Mouse (Mus musculus) adrenal gland, postnatal 36 days (tissue): Measurements from ENCODE around the gene 1700017B05Rik. TPM values are rescaled to one million over a fixed set of nuclear protein-coding genes. Genes with fewer than 3 reads are reported as not detected.
"Not testable (repeated sequence)": the region's sequence is repeated elsewhere in the genome, so short reads cannot be mapped to it uniquely, and the experiment has no call there.

Experiments
- DNase-seq, 2 experiments: peaks; one replicate each; pipeline ENCODE4 v3.0.0; 2021; ENCODE audit warnings: mixed read lengths in 1 of 2
- long read RNA-seq, 2 experiments: library from polyadenylated mRNA; stranded (forward); transcript quantifications; one replicate each; pipeline ENCODE4 v2.0.0; 2021; ENCODE audit warnings: borderline sequencing depth in 2 of 2
- total RNA-seq, 2 experiments: library from RNA; stranded (reverse); gene quantifications; 2 replicates each; pipeline ENCODE4 v1.2.3; 2021

Gene 1700017B05Rik
- total RNA-seq = 10 to 100 TPM; 50.2 to 89.6 TPM
- long read RNA-seq, experiment 1, partial matches to known transcripts = 10 of 12 reads
- long read RNA-seq, experiment 1, other reads (novel, unspliced or antisense) = 1 of 12 reads
- long read RNA-seq, experiment 2, full-length matches to known transcripts = 1 of 3 reads
- long read RNA-seq, experiment 2, partial matches to known transcripts = 2 of 3 reads
- long read RNA-seq, experiment 2, other reads (novel, unspliced or antisense) = 0 of 3 reads

DNA sequence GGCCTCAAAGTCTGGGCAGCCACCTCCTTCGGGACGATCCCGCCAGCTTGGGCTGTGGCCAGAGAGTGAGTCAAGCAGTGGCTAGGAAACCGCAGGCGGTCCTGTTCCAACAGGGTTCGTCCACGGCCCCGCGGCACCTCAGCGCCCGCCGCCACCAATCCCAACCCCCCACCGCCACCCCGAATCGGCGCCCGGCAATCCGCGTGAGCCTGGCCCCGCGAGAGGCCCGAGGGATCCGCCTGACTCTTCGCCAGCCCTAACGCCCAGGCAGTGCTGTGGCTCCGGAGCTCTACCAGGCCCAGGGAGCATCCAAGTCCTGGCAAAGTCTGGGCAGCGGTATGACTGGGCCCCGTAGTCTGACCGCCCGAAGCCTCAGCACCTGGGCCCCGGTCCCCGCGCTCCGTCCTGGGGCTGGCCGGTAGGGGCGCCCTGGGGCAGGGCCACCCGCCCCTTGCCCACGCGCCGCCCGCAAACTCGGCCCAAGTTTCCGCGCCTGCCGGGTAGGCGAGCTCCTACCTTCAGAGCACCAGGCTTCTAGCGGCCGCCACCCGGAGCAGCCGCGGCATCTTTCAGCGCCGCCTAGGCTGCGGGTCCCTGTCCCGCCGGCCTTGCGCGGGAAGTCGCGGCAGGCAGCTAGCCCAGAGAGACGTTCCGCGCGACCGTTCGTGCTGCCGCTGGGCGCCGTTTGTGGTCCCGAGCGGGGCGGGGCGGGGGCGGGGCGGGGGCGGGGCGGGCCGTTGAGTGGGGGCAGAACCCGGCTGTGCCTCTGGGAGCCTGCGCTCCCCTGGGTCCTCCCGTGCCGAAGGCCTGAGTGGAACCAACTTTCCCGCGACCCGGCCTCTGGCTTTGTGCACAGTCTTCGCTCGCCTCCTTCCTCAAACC, at the start of gene 1700017B05Rik:
1700017B05Rik (minus strand) TSS at position 700 of the 882 bp plus-strand sequence.
- peak; percentile 89 to 90 for DNase-seq

DNA sequence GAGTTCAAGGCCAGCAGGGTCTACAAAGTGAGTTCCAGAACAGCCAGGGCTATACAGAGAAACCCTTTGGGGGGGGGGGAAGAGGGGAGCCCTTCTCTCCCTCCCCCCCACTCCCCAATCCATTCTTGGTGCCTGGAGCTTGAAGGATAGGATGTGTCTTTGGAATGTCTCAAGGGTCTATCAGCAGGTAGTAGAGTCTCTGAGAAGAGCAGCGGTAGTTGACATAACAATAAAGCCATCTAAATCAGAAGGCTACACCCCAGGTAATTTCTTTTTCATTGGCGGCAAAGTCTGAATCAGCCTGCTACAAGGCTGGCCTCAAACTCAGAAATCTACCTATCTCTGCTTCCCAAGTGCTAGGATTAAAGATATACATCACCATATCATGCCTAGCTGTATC, 48.5 kb upstream of the 1700017B05Rik start:
- no peak for DNase-seq

DNA sequence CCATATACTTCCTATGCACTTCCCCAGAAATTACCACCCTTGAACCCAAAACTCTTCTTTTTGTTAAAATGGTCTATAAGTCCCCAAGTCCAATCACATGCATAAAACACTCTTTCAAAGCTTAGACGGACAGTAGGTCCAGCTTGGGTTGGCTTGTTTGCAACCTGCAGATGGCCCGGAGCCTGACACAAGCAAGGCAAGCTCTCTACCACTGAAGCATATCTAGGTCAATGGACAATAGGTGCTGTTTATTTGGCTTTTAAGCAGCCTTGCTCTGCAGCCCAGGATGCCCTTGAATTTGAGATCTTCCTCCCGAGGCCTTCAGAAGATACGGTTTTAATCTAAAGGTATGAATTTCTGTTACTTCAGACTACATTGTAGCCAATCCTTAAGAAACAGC, 46.9 kb upstream of the 1700017B05Rik start:
- DNase-seq = no peak

DNA sequence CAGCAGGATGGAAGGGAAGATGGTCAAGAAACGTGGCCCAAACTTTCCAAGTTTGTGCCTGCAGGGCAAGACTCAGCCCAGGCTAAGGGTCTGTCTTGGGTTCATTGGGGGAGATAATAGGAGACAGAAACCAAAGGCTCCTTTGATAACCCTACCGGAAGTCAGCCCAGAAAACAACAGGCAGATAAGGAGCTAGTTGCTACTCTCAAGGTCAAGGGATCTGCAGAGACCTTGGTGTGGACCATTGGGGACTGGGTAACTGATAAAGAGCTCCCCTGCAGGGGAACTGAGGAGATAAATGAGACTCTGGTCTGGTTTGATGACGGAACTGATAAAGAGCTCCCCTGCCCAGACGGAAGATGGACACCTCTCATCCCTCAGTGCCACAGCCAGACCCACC, 45.0 kb upstream of the 1700017B05Rik start:
- DNase-seq = no peak

DNA sequence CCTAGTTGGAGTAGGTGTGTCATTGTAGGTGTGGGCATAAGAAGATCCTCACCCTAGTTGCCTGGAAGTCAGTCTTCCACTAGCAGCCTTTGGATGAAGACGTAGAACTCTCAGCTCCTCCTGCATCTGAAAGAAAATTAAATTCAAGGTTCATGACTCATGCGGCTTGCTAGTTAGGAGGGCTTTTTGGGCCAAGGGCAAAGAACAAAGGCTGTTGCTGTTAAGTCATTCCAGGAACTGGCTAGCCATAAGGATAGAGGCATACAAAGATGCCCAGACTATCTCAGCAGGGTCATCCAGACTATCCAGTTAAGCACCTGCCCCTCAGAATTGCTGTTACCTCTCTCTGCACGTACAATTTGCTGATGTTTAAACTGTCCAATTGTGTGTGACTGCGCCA, 42.3 kb upstream of the 1700017B05Rik start:
- not testable (repeated sequence) for DNase-seq

DNA sequence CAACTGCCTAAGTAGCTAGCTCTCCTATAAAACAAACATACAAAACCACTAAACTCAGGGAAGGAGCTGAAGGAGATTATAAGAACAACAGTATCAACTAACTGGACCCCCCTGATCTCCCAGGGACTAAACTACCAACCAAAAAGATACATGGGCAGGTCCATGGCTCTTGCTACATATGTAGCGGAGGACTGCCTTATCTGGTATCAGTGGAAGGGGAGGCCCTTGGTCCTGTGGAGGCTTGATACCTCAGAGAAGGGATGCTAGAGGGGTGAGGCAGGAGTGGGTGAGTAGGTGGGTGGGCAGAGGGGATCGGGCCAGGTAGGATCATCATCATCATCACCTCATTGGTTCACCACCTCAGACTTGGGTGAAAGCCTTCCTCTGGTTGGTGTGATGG, 41.8 kb upstream of the 1700017B05Rik start:
- no peak for DNase-seq

DNA sequence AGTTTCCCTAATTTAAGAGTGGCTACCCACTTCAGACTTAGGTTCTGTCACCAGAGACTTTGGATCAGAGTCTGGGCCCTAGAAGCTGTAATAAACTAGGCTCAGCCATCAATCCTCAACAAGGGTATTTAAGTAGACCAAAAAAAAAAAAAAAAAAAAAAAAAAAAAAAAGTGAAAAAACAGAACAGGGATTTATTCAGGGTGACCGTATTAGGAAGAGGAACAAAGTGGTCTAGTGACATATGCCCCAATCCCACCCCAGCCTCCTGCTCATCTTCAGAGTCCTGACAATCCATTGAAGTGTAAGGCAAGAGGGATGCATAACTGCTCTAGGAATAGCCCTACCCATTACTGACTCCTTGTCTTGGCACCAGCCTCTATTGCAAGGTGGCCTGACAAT, 40.9 kb upstream of the 1700017B05Rik start:
- DNase-seq = no peak

DNA sequence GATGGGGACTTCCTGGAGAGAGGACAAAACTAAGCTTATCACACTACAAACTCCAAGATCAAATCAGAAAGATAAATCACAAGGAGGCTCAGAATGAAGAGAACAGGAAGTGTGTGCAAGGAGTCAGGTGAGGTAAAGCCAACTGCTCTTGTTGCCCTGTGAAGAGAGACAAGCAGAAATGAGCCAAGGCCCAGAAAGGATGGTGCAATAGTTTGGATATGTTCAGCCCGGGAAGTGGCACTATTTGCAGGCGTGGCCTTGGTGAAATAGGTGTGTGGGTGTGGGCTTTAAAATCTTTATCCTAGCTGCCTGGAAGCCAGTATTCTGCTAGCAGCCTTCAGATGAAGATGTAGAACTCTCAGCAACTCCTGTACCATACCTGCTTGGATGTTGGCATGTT, 38.4 kb upstream of the 1700017B05Rik start:
- DNase-seq = no peak

DNA sequence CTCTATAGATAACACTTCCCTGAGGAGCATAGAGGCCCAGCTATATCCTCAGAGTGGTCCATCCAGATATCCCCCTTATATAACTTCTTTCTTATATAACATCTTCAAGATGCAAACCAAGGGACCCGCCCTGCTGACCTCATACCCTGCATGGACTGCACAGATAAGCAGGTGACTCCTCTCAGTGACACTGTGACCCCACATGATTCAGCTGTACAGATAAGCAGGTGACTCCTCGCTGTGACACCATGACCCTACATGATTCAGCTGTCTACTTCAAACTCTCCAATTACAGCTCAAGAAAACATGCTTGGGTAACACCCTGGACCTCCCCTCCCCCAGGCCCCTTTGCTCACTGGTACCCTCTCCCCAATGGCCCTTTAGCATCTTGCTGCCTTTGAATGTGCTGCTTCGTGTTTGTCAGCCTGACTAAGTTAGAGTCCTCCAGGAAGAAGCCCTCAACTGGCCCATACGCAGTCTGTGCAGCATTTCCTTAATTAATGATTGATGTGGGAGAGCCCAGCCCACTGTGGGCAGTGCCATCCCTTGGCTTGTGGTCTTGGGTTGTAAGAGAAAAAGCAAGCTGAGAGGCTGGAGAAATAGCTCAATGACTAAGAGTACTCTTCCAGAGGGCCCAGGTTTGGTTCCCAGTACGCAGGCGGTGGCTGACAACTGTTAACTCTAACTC, 37.5 kb upstream of the 1700017B05Rik start:
- no peak for DNase-seq

DNA sequence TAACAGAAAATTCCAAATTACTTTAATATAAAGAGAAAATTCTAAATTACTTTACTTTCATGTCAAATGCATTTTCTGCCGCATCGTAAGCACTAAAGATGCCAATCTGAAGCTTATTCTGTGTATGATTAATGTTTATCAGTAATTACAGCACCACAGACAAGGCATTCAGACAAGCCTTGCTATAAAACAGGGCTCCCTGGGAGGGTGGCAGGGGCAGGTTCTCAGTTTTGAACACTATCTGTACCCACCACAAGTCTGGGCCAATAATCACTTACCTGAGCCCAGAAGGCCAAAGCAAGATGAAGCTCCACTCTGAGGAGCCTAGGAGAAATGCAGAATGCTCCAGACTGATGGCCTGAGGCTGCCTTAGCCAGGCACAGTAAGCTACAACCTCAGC, 35.5 kb upstream of the 1700017B05Rik start:
- DNase-seq = no peak

DNA sequence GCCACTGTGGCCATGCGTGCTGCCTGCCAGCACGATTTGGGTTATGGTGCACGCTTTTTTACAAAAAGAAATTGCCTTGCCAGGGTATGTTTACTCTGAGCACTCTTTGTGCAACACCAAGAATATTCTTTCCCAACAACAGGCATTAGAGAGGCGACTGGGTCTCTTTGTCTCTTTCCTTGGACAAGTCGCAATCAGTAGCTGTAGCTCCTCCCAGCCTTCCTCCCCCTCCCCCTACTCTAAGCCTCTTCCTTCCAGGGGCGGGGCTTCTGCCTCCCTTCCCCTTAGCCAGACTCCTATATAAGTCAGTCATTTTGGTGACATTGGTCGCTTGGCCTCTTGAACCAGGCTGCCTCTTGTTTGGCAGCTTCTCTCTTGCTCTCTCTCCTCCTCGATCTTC, 33.9 kb upstream of the 1700017B05Rik start:
- DNase-seq = no peak

DNA sequence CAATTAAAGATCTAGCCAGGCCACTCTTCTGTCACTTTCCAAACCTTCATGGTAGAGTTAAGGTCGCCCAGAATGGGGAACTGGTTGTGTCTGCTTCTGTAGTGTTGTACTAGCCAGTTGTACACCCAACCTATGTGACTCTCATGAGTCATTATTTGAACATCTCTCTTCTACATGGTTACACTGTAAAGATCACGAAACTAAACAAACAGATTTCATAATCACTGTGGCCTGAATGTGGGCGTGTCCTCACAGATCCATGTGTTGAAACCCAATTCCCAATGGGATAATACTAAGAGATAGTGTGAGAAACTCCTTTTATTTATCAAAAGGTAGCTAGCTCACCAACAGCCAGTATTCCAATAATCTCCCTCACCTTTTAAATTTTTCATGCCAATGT, 33.3 kb upstream of the 1700017B05Rik start:
- DNase-seq = no peak

DNA sequence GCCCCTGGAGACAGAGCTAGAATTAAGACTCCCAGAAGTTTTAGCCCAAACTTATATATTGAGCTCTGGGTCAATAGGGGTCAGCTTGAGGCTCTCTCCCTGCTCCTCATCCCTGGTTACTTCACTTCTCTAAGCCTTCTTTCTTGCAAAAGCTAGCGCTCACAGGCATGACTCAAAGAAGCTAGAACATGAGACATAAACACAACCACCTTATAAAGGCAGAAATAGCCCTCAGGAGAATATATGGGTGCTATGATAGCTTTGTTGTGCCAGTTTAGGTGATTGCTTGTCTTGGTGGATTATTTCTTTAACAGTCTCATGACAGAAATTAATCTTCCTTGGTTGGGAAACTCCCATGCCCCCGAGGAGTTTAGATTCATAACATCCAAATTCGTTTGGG, 32.5 kb upstream of the 1700017B05Rik start:
- no peak for DNase-seq

DNA sequence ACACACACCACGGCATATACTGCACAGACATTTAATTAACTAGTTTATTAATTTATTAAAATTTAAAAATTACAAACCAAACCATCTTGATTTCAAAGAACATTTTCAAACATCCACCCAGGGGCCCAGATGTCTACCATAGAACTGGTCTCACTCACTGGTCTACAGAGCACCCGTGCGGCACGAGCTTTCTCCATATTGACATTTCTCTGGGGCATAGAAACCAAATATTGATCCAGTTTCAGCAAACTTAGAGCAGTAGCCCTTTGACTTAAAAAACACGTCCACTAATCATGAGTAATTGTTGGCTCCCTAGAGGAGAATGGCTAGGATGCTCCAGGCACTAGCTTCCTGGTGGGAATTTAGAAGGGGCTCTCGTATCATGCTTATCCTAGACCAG, 24.8 kb upstream of the 1700017B05Rik start:
- no peak for DNase-seq

DNA sequence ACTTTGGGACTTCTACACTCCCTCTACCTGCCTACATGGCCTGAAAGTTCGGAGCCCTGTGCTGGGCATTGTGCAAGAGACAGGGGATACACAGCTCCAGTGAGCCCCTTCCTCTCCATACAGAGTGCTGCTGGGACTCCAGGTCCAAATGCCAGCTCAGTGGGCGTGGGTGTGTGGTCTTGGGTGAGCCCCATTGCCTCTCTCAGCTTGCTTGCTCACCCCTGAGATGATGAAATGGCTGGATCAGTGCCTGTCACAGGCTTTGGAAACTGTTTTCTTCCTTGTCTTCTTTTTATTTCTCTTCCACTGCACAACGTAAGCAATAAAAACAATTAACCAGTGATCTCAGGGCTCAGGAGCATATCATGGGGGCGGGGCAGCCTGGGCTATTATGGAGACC, 20.9 kb upstream of the 1700017B05Rik start:
- DNase-seq = peak in 1 of 2 experiments; percentile 45

DNA sequence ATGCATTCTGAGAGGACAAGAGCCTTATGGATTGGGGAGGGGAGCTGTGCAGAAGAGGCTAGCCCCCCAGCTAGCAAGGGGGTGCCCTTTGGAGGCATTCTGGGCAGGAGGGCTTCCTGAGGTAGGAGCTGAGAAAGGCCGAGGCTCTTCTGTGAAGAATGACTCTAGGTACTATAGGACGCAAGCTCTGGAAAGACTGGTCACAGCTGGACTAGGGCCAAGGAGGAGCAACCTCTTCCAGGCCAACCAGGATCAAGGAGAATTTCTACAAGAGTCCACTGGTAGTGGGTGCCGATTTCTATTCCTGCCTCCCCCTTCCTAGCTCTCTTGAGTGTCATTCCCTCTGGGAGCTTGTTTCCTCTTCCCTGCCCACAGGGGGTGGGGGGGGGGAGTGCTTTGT, 20.3 kb upstream of the 1700017B05Rik start:
- DNase-seq = peak in 1 of 2 experiments; percentile 47

DNA sequence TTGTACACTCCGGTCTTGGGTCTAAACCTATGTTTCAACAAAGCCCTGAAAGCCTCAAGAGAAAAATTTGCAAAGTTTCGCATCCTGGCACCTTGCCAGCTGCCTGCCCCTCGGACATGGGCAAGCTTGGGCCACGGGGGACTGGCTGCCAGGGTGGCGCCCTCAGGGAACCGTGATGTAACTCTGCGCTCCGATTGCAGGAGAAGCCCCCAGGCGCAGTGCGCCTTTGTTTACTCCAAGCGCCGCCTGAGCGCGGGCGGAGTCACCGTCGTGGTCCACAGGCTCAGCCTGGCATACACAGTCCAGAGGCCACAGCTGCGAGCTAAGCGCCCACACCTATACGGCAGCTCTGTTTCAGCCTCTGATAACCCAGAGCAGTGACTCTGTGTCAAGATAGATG, 19.1 kb upstream of the 1700017B05Rik start:
- DNase-seq = peak; percentile 41 to 54

DNA sequence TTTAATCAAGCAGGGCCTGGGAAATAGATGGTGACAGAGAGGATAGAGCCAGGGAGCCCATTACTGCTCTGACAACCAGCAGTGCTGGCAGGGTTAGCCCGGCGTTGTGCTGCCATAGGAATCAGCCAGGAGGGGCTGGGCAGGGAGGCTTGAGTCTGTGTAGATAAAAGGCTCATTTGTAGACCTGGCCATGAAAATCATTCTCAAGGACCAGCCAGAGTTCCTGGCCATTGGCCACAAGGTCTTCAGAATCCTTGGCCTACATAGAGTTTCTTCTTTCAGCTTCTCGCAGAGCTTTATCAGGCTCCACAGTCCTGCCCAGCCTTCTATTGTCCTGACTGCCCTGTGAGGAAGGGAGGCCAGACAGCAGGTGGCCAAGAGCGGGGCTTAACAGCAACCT, 17.0 kb upstream of the 1700017B05Rik start:
- peak; percentile 63 to 65 for DNase-seq

DNA sequence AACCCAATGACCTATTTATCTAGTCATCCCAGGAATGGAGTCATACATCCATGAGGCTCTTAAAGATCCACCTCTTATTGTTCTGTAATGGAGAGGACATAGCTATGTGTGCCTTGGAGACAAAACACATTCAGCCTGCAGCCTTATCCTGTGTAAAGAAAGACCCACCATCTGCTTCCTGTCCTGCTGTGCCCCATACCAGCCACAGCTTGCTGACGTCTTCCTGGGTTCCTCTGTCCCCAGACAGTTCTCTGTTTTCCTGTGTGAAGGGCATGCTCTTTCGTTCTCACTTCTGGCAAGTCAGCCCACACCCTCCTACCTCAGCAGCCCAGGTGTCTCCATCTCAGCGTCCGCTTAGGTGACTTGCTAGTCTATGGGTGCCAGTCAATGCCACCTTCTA, 15.9 kb upstream of the 1700017B05Rik start:
- no peak for DNase-seq

DNA sequence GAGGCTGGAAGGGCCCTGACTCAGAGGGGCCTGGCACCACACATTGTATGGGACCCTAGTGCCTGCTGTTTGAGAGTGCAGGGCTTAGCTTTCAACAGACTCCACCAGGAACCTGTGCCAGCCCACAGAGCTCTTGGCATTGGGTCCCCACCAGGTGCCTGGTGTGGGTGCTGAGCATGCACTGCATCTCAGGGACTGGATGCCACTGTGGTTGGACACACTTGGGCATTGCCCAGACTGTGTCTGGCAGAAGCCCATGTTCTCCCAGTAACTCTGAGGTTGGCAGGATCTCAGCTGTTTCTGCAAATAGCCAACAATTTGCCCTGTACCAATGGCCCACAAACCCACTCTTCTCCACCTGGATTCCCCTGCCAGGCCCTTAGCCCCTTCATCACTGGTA, 13.9 kb upstream of the 1700017B05Rik start:
- DNase-seq = peak in 1 of 2 experiments; percentile 50

DNA sequence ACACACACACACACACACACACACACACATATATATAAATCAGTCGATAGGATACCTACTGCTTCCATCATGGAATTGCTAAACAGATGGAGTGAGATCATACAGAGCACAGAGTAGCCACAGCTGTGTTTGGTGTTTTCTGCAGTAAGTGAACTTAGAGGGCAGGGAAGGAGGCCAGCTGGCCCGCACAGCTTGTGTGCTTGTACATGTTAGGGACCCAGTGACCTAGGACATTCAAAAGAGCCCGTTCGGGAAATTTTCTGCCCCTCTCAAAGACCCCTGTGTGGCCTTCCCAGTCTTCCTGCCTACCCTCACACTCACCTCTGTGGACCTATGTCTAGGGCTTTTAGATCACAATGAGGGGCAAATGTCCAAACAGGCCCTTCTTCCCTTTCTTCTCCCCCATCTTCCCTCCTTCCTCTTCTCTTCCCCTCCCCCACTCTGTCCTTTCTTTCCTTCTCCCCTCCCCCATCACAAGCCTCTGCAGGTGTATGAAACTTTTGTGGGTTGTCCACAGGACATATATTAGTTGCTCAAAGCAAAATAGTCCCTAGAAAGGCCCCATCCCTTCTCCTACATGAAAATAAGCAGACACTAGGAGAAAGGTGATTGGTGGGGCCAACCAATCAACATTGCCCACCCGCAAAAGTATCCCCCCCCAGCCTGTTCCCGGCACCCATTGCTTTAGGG, 11.5 kb upstream of the 1700017B05Rik start:
- DNase-seq = no peak
